Mouse (Mus musculus) brain, embryonic 14.5 days (tissue): ENCODE measurements at regions not wholly inside any gene's neighbourhood (a gene's known extent, or its start where the extent isn't known, plus 50 kb on each side); places are given as distances from the start of the nearest gene placed in this dataset.
A peak's percentile ranks its signal among the peaks of the same experiment; 100 is the strongest.

Experiments
- DNase-seq: peaks from one replicate; pipeline ENCODE4 v3.0.0-alpha.2; 2011; ENCODE audit warnings: low read depth
- CTCF ChIP-seq: fragments of 200-500 bp; IDR thresholded peaks from 2 replicates; pipeline ENCODE4 v1.5.1; 2012; ENCODE audit warnings: inconsistent platforms, mild to moderate bottlenecking, moderate library complexity, borderline replicate concordance; ENCODE audit not compliant: insufficient read depth, insufficient read length; ENCODE audit errors: extremely low read depth
- POLR2A ChIP-seq: fragments of 200-500 bp; IDR thresholded peaks from 2 replicates; pipeline ENCODE4 v1.6.1; 2012; ENCODE audit warnings: mild to moderate bottlenecking, inconsistent platforms, borderline replicate concordance; ENCODE audit not compliant: poor library complexity, insufficient read depth, insufficient read length, severe bottlenecking; ENCODE audit errors: extremely low read depth

- peak; percentile 90 for DNase-seq
- no peak for TF ChIP-seq POLR2A
- TF ChIP-seq CTCF = no peak
Measured at GRCm38 (mm10) chr3:9200156-9200555, 409.7 kb downstream of the Zfp704 start.

GRCm38 (mm10) chr3:9198652-9199332 is 411.1 kb downstream of the Zfp704 start:
- TF ChIP-seq CTCF = no peak
- no peak for DNase-seq

GRCm38 (mm10) chr3:9195781-9196180 is 414.1 kb downstream of the Zfp704 start:
- DNase-seq = no peak
- TF ChIP-seq CTCF (no peak), POLR2A (no peak)

- TF ChIP-seq CTCF = no peak
- TF ChIP-seq POLR2A = no peak
- DNase-seq = peak; percentile 85
Measured at GRCm38 (mm10) chr3:9189366-9190287, 420.3 kb downstream of the Zfp704 start.

- no peak for DNase-seq
- TF ChIP-seq CTCF = no peak
- no peak for TF ChIP-seq POLR2A
Measured at GRCm38 (mm10) chr3:9186364-9187120, 423.3 kb downstream of the Zfp704 start.

GRCm38 (mm10) chr3:9181576-9181975 is 428.3 kb downstream of the Zfp704 start:
- DNase-seq = no peak
- TF ChIP-seq POLR2A = no peak
- TF ChIP-seq CTCF = no peak

GRCm38 (mm10) chr3:9179641-9180040 is 430.2 kb downstream of the Zfp704 start:
- no peak for TF ChIP-seq POLR2A
- TF ChIP-seq CTCF = no peak

GRCm38 (mm10) chr3:9174517-9174832 is 435.4 kb downstream of the Zfp704 start:
- no peak for DNase-seq
- TF ChIP-seq POLR2A (no peak), CTCF (no peak)

More at GRCm38 (mm10) chr3:9179641-9180040, 430.2 kb downstream of the Zfp704 start:
- no peak for DNase-seq

GRCm38 (mm10) chr3:9173643-9174516 is 436.0 kb downstream of the Zfp704 start:
- peak; percentile 19; the same call in 1 of the 2 replicates for TF ChIP-seq CTCF
- TF ChIP-seq POLR2A = no peak
- peak; percentile 95 for DNase-seq

GRCm38 (mm10) chr3:9171970-9172369 is 437.9 kb downstream of the Zfp704 start:
- DNase-seq = no peak
- no peak for TF ChIP-seq POLR2A
- TF ChIP-seq CTCF = no peak

- no peak for DNase-seq
- TF ChIP-seq POLR2A (no peak), CTCF (no peak)
Measured at GRCm38 (mm10) chr3:9168955-9169354, 440.9 kb downstream of the Zfp704 start.

GRCm38 (mm10) chr3:9159073-9159472 is 450.8 kb downstream of the Zfp704 start:
- peak; percentile 16 for DNase-seq
- TF ChIP-seq POLR2A (no peak), CTCF (no peak)

GRCm38 (mm10) chr3:9154172-9154571 is 455.7 kb downstream of the Zfp704 start:
- DNase-seq = no peak
- TF ChIP-seq POLR2A = no peak
- no peak for TF ChIP-seq CTCF

- DNase-seq = peak; percentile 9
Measured at GRCm38 (mm10) chr3:9153690-9154089, 456.2 kb downstream of the Zfp704 start.

More at GRCm38 (mm10) chr3:9153690-9154089, 456.2 kb downstream of the Zfp704 start:
- TF ChIP-seq POLR2A (no peak), CTCF (no peak)
